Comparison of ENCODE assay signal across 8 mouse cellular contexts in the genomic region with DNA sequence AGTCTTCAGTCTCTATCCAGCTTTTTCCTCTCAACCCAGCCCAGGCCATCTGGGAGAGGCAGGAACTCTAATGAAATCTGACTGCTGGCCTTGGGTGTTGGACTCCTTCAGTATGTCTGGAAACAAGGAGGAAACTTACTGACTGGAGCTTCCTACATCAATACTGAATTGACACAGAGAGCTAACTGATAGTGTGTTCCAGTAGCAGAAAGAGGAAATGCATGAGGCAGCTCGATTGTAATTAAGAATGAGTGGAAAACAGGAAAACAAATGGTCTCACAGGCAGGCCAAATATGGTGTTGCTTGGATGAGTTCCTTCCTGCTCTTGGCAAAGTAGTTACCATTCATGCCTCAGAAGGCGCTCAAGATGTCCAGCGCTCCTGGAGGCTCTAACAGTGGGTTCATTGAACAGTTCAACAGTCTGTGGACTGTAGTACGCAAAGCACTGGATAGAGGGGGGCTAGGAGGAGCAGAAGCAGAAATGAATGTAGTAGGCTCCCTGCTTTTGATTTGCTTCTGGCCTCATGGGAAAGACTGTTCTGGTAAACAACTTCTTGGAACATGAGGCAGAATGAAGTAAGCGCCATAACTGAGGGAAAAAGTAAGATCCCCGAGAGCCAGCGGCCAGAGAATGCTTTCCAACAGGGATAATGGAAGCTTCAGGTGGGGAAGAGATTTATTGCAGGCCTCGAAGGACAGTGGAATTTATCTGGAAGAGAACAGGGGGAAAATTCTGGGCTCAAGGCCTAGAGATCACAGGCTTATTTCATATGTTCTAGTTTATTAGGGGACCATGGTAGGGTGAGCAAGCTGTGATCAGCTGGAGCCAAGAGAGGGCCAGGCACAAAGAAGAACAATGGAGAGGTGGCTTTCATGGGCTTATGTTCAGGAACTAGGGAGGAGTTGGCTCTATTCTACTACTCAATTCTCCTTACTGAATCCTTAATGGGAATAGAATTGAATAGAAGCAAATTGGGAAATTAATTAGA.
A peak's percentile ranks its signal among the peaks of the same experiment; 100 is the strongest.
DNase-seq lines count a peak whose midpoint lies in the region; ATAC-seq and TF ChIP-seq lines count a peak whose summit lies in the region.

No protein-coding gene starts in this region.

- H3K27ac ChIP-seq in lung, embryonic 16.5 days (ENCODE audit: low read length): no peak overlapping the region; the same call in 1 of the 2 replicates
- peak overlapping the region; percentile 62; the same call in 1 of the 2 replicates for H3K27ac ChIP-seq in kidney, embryonic 14.5 days (ENCODE audit: low read depth, low read length)
- H3K27ac ChIP-seq in liver, postnatal 0 days (ENCODE audit: low read depth): no peak overlapping the region
- no peak overlapping the region for H3K27ac ChIP-seq in forebrain, embryonic 14.5 days (ENCODE audit: low read depth, low read length)

- TF ChIP-seq EP300 in liver, postnatal 0 days (IDR thresholded peaks at IDR 0.05; ENCODE audit: low read depth): peak; percentile 9; the same call in 1 of the 2 replicates

- DNase-seq in cerebellum, adult 11-12 months: peak; percentile 8
- DNase-seq in cerebellum, adult 18-20 months: no peak
- no peak for DNase-seq in lung, postnatal 14 days
- no peak for DNase-seq in liver, postnatal 0 days
- DNase-seq in embryo, embryonic 9.5 days (ENCODE audit: extremely low spot score): no peak
- no peak for DNase-seq in forebrain, embryonic 14.5 days (ENCODE audit: low spot score)

- H3K4me1 ChIP-seq in lung, embryonic 16.5 days (replicated peaks; ENCODE audit: control insufficient read depth, insufficient read depth, low read length): no peaks in the 10 kb centered on the region
- peaks cover 8% of the 10 kb centered on the region; the same call in 1 of the 2 replicates for H3K4me1 ChIP-seq in kidney, embryonic 14.5 days (ENCODE audit: control insufficient read depth, insufficient read depth, low read length)
- H3K4me1 ChIP-seq in liver, postnatal 0 days (ENCODE audit: insufficient read depth): 0 out of 2 replicates have a peak, but pooled peaks cover 3% of the 10 kb centered on the region
- H3K4me1 ChIP-seq in forebrain, embryonic 14.5 days (ENCODE audit: control insufficient read depth, insufficient read depth, low read length): no peaks in the 10 kb centered on the region

- H3K9ac ChIP-seq in lung, embryonic 16.5 days (ENCODE audit: low read length): no peak overlapping the region
- no peak overlapping the region for H3K9ac ChIP-seq in kidney, embryonic 14.5 days (ENCODE audit: low read depth, low read length)
- H3K9ac ChIP-seq in liver, postnatal 0 days (replicated peaks): no peak overlapping the region
- H3K9ac ChIP-seq in forebrain, embryonic 14.5 days (ENCODE audit: low read length): no peak overlapping the region

- ATAC-seq in lung, embryonic 16.5 days (ENCODE audit: low read depth): peak; percentile 64
- 0 out of 2 replicates have a peak, but pooled peaks have one; percentile 26 for ATAC-seq in kidney, embryonic 14.5 days (ENCODE audit: low FRiP score, low TSS enrichment)
- ATAC-seq in liver, postnatal 0 days: peak; percentile 59
- no peak for ATAC-seq in forebrain, embryonic 14.5 days

- no peak overlapping the region for H3K4me2 ChIP-seq in lung, embryonic 16.5 days (ENCODE audit: low read depth, low read length)
- no peak overlapping the region for H3K4me2 ChIP-seq in kidney, embryonic 14.5 days (replicated peaks; ENCODE audit: low read depth, low read length)
- no peak overlapping the region for H3K4me2 ChIP-seq in liver, postnatal 0 days (ENCODE audit: low read depth, low read length)
- H3K4me2 ChIP-seq in forebrain, embryonic 14.5 days (ENCODE audit: low read length): no peak overlapping the region

- no peak for TF ChIP-seq CTCF in liver, postnatal 0 days (IDR thresholded peaks at IDR 0.05; ENCODE audit: low read depth)

- WGBS in lung, embryonic 16.5 days: 62% methylated on average over 8 of the region's 8 CpGs
- WGBS in kidney, embryonic 14.5 days: 71% methylated on average over 8 of the region's 8 CpGs
- WGBS in liver, postnatal 0 days (ENCODE audit: insufficient replicate concordance): 65% methylated on average over 8 of the region's 8 CpGs
- WGBS in forebrain, embryonic 14.5 days: 83% methylated on average over 8 of the region's 8 CpGs

- no peak overlapping the region for H3K4me3 ChIP-seq in lung, embryonic 16.5 days (ENCODE audit: low read length)
- no peak overlapping the region for H3K4me3 ChIP-seq in kidney, embryonic 14.5 days (ENCODE audit: low read length)
- H3K4me3 ChIP-seq in liver, postnatal 0 days (ENCODE audit: low read depth, low read length): no peak overlapping the region
- H3K4me3 ChIP-seq in forebrain, embryonic 14.5 days (ENCODE audit: low read depth, low read length): no peak overlapping the region

- peaks cover 41% of the 10 kb centered on the region for H3K27me3 ChIP-seq in lung, embryonic 16.5 days (ENCODE audit: control insufficient read depth, insufficient read depth, low read depth, low read length)
- H3K27me3 ChIP-seq in kidney, embryonic 14.5 days (ENCODE audit: control insufficient read depth, insufficient read depth, low read length): no peaks in the 10 kb centered on the region
- no peaks in the 10 kb centered on the region for H3K27me3 ChIP-seq in liver, postnatal 0 days (ENCODE audit: insufficient read depth, low read length)
- no peaks in the 10 kb centered on the region for H3K27me3 ChIP-seq in forebrain, embryonic 14.5 days (replicated peaks; ENCODE audit: control insufficient read depth, insufficient read depth, low read length)

- H3K36me3 ChIP-seq in lung, embryonic 16.5 days (ENCODE audit: control insufficient read depth, insufficient read depth, low read length): no peaks in the 10 kb centered on the region
- H3K36me3 ChIP-seq in kidney, embryonic 14.5 days (ENCODE audit: control insufficient read depth, insufficient read depth, low read length): no peaks in the 10 kb centered on the region
- H3K36me3 ChIP-seq in liver, postnatal 0 days (replicated peaks; ENCODE audit: insufficient read depth, low read length): no peaks in the 10 kb centered on the region
- H3K36me3 ChIP-seq in forebrain, embryonic 14.5 days (ENCODE audit: control insufficient read depth, insufficient read depth, low read length): no peaks in the 10 kb centered on the region

- H3K9me3 ChIP-seq in lung, embryonic 16.5 days (ENCODE audit: control insufficient read depth, low read length): no peaks in the 10 kb centered on the region
- H3K9me3 ChIP-seq in kidney, embryonic 14.5 days (ENCODE audit: control insufficient read depth, low read length): no peaks in the 10 kb centered on the region
- H3K9me3 ChIP-seq in liver, postnatal 0 days (ENCODE audit: low read length): no peaks in the 10 kb centered on the region
- no peaks in the 10 kb centered on the region for H3K9me3 ChIP-seq in forebrain, embryonic 14.5 days (replicated peaks; ENCODE audit: control insufficient read depth, low read length)
